Mouse (Mus musculus) stomach, postnatal 0 days (tissue): ENCODE measurements around the gene Tspan14.

ENCODE experiments used
- CTCF ChIP-seq: IDR thresholded peaks from 2 replicates; pipeline ENCODE4 v1.5.1; 2016; ENCODE audit warnings: antibody characterized with exemption, low read depth, mild to moderate bottlenecking, moderate library complexity
- EP300 ChIP-seq: optimal IDR thresholded peaks from 2 replicates; pipeline ENCODE3; 2016; ENCODE audit warnings: antibody characterized with exemption

- TF ChIP-seq CTCF (no peak), EP300 (no peak)
Measured at GRCm38 (mm10) chr14:40949730-40950614, 16.6 kb downstream of the Tspan14 start.
